Mouse (Mus musculus): ENCODE data around the gene Fzd5. TPM values are rescaled to one million over a fixed set of nuclear protein-coding genes. Genes with fewer than 3 reads are reported as not detected.

Fzd5 gene
- total RNA-seq, 2 experiments from 2014 or later = 1.0 to 1.1 TPM

- peak; percentile 40 for DNase-seq
- intact Hi-C loops (cut with DNase I) = loop anchor here (5.0 to 10.0 kb wide), 2 partner anchors 182 to 250 kb away; no protein-coding TSS in a partner anchor
Observed at GRCm38 (mm10) chr1:64734771-64735750, 2.5 kb downstream of the Fzd5 start.

DNA sequence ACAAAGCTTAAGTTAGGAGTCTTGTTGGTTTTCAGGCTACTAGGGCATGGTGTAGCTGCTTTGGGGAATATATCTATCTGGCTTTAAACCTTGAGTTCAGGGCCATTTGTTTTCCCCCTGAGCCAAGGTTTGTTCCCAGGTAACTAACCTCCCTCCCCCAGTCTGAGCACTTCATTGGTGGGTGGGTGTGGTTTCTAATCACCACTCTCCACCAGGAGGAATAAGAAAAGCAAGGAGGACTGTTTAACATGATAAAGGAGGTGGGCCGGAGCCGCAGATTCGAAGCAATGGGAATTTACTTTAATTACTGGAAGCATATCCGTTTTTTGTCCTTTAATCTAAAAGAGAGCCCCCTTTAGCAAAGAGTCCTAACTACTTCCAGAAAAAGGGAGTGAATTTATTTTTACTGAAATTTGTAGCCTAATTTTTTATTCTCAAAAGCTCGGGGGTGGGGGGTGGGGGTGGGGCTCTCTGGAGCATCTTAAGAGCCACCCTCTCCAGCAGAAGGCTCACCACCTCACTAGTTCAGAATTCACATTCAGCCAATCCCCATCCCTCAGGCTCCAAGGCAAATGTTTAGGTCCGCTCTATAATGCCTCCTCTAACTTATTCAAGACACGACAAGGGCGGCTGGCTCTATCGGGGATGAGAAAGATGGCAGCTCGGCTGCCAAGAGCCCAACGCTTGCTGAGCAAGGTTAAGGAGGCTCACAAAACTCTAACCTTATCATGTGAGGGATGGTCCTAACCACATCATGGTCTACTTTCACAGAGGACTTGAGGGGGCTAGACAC, 3.9 kb downstream of the Fzd5 start:
- DNase-seq = no peak
- intact Hi-C loops (cut with DNase I) = loop anchor here (10.0 kb wide), 1 partner anchor 251 kb away; no protein-coding TSS in a partner anchor

- DNase-seq = no peak
- intact Hi-C loops (cut with DNase I) = loop anchor here (10.0 kb wide), 1 partner anchor 252 kb away; no protein-coding TSS in a partner anchor
Observed at GRCm38 (mm10) chr1:64732637-64733200, 4.8 kb downstream of the Fzd5 start.

DNA sequence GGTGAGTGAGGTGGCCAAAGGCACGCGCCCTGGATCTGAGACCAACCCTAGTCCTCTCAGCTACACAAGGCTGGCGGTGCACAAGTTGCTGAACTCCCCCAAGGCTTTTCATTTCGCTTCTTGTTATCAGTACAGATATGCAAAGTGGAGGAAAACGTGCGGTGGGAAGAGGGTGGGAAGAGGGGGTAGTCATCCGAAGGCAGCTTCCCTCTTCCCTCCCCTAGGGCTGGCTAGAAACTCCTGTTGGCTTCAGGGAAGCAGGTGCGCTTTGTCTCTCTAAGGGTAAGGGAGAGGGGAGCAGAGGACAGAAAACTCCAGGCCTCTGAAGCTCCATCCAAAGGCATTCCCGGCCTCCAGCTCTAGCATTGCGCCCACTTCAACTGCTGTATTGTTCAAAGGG, 5.4 kb downstream of the Fzd5 start:
- intact Hi-C loops (cut with DNase I) = loop anchor here (10.0 kb wide), 1 partner anchor 253 kb away; no protein-coding TSS in a partner anchor
- DNase-seq = no peak

DNA sequence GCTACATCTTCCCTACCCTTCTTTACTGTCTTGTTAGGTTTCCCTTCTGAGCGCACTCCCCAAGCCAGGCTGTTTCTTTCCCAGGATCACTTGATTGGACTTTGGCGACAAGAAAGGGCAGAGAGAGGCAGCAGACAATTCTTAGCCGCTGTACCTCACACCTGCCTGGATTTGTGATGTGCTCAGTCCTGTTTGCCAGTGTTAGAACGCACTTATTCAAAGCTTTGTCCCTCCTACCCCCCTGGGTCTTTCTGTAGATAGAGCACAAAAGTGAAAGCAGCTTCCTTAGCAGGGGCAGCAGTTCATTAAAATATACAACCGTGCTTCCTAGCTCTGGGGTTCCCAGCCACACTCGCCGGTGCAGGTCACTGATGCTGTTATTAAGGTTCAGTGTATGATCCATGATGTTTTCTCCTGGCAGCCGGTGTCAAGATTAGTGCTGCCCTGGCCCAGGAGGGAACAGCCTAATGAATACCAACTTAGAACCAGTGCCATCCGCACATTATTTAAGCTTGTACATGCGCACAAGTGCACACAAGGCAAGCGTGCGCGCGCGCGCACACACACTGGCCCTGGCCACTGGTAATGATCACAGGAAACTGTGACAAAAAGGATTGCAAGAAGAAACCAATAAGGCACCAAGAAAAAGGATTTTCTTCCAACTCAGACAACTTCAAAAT, 6.1 kb downstream of the Fzd5 start:
- DNase-seq = no peak
- intact Hi-C loops (cut with DNase I) = loop anchor here (10.0 kb wide), 1 partner anchor 253 kb away; no protein-coding TSS in a partner anchor

DNA sequence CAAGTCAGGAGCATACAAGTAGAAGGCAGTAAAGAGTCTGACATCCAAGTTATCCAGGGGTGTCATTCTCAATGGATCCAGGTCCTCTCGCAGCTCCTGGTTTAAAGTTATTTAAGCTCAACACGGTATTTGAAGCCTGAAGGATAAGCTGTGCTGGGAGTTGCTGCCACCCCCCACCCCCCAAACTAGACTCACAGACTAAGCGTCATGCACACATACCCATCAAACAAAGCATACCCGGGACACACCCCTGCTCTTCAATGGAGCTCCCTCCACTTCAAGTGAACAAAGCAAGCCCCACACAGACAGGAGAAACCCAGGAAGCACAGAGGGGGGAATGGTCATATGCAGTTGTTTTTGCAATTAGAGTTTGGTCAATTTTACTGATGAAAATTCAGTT, 7.5 kb downstream of the Fzd5 start:
- DNase-seq = no peak
- intact Hi-C loops (cut with DNase I) = loop anchor here (10.0 kb wide), 1 partner anchor 255 kb away; no protein-coding TSS in a partner anchor

GRCm38 (mm10) chr1:64721034-64721587, 16.4 kb downstream of the Fzd5 start:
- intact Hi-C loops (cut with DNase I) = no loop called here
- DNase-seq = no peak

GRCm38 (mm10) chr1:64717504-64717903, 20.0 kb downstream of the Fzd5 start:
- intact Hi-C loops (cut with DNase I) = no loop called here
- DNase-seq = peak; percentile 55

DNA sequence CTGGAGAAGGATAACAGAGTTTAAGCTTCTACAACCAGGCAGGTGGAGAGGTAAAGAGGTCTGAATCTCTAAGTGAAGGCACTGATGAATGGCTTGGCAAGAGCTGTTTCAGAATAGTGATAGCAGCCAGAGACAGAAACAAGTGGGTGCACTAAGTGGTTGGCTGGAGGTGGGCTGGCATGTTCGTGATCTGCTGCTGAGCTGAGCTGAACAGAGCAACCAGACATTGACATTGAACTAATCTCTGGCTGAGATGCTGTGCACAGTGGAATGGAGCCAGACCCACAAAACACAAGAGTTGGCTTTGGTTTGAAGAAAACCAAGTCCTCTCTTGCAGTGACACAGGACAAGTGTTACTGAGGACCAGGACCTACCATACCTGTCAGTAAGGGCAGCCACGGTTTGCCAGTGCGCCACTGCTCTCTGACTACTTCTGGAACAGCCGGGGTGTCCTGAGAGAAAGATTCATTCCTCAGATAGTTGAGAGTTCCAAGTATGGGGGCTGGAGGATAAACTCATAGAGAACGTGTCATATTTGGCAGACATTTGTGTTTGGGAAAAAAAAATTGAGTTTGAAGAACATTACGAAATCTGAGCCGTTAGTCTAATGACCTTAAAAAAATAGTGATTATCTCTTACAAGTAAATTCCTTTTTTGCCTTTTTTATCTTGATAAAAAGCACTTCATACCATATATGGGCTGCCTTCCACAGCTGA, 20.8 kb downstream of the Fzd5 start:
- DNase-seq = no peak
- intact Hi-C loops (cut with DNase I) = no loop called here

DNA sequence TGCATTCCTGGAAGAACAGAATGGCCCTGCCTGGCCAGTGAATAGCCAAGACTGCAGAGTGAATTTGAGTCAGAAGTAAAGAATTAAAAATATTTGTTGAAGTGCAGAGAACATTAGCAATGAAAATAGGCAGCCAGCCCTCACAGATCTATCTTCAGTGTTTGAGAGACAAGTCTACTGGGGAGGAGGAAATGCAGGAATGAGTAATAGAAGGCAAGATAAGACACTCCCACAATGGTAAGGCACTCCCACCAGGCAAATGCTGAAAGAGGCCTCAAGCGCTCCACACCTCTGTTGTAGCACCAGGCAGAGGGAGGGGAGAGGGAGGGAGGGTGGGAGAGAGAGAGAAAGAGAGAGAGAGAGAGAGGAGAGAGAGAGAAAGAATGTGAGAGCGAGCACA, 22.1 kb downstream of the Fzd5 start:
- intact Hi-C loops (cut with DNase I) = no loop called here
- DNase-seq = no peak

DNA sequence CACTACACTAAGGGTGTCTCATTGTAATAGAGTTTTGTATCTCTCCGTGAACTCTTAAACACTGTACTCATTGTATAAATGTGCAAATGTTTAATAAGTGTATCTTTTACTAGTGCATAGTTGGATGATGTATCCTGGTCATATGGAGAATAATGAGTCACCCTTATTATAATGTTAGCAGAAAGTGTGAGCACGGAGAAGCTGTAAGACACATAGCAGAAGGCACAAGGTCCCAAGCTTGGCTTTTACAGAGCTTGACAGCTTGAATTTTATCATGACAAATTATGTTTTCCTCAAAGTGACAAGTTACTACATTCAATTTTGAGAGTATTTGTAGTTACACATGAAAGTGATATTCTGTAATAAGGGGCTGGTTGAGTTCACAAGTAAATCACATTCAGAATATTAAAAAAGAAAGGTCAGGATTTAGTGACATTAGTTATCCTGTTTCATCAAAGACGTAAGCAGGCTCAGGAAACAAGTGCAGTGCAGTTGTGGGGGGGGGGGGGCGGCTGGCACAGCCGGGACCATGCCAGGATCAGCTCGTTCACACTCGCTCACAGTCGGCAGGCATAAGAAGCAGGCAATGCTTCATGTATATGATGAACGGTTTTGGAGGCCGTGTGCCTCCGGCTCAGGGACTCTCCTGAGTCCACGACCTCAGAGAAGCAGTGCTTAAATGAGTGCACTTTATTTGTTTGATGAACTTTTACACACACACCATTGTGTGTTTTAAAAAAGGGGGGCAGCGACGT, 25.4 kb downstream of the Fzd5 start:
- intact Hi-C loops (cut with DNase I) = no loop called here
- no peak for DNase-seq

DNA sequence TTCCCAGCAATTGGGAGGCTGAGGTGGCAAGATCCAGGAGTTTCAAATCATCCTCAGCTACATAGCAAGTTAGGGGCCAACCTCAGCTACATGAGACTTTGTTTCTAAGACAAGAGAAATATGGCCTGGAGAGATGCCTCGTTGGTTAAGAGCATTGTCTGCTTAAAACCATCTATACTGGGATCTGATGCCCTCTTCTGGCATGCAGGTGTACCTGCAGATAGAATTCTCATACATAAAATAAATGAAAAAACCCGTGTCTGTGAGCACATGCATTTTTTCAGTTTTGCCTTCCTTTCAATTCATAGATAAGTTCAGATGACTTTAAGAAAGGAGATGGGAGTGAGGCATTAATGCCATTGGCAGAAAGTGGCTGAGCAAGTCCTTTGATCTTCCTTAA, 27.7 kb downstream of the Fzd5 start:
- DNase-seq = no peak

GRCm38 (mm10) chr1:64706610-64707009, 30.9 kb downstream of the Fzd5 start:
- no peak for DNase-seq
- intact Hi-C loops (cut with DNase I) = loop anchor here (5.0 kb wide), 2 partner anchors 89 to 1049 kb away; partner anchors contain the start of gene Mettl21a

More for the DNA sequence above, 27.7 kb downstream of the Fzd5 start:
- intact Hi-C loops (cut with DNase I) = loop anchor here (5.0 kb wide), 2 partner anchors 93 to 1053 kb away; partner anchors contain the start of gene Mettl21a

DNA sequence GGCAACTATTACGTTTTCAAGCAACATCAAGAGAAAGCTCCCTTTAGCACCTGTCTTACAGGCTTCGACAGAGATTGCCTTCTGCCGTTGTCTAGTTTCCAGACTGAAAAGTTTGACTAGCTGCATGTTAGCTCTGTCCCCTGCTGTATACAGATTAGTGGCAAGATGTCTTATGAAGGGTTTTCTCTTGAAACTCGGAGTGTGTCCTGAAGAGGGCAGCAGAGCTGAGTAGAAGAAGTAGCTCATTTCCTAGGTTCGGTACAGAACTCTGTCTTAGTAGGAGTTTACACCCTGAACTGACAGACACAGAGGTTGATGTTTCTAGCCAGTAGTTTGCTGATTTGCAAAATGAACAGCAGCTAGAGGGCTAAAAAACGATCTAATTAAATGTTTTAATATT, 32.3 kb downstream of the Fzd5 start:
- intact Hi-C loops (cut with DNase I) = loop anchor here (5.0 kb wide), 2 partner anchors 88 to 1048 kb away; partner anchors contain the start of gene Mettl21a
- DNase-seq = peak; percentile 44

- DNase-seq = no peak
- intact Hi-C loops (cut with DNase I) = no loop called here
Observed at GRCm38 (mm10) chr1:64701780-64702179, 35.8 kb downstream of the Fzd5 start.

DNA sequence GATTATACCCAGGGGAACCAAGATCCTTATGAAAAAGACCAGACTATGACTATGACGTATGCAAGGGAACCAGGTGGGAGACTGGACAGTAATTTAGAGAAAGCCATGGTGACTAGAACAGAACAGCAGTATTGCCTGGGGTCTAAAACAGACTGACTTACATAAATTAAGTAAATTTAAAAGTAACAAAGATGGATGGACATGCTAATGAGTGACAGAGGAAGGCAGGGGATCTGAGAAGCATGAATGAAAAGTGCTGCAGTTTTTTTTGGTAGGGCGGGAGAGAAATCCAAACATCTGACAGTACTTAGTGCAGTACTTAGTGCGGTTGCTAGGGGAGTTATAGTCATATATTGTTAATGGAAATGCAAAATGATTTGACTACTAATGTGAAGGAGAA, 42.4 kb downstream of the Fzd5 start:
- no peak for DNase-seq
- intact Hi-C loops (cut with DNase I) = no loop called here

- no peak for DNase-seq
- intact Hi-C loops (cut with DNase I) = loop anchor here (5.0 kb wide), 1 partner anchor 74 kb away; the partner anchor contains the start of gene Mettl21a
Observed at GRCm38 (mm10) chr1:64691581-64691980, 46.0 kb downstream of the Fzd5 start.

DNA sequence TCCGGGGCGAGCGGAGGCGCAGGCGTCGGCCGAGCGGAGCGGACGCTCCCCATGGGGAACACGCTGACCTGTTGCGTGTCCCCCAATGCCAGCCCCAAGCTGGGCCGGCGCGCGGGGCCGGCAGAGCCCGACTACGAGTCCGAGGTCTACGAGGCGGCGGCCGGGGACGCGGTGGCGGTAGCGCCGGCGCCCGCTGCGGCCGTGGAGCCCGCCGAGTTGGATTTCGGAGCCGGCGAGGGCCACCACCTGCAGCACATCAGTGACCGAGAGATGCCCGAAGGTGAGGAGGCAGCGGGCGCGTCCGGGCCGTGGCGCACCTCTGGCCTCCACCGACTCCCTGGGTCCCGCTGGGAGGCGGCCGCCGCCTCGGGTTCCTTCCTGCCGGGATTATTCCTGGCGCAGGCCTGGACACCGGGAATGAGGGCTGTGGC, 46.4 kb downstream of the Fzd5 start:
- peak; percentile 27 for DNase-seq
- intact Hi-C loops (cut with DNase I) = loop anchor here (5.0 kb wide), 1 partner anchor 74 kb away; the partner anchor contains the start of gene Mettl21a
